Mouse (Mus musculus): ENCODE measurements around the gene Eef1g.
"Not testable (repeated sequence)": the region's sequence is repeated elsewhere in the genome, so short reads cannot be mapped to it uniquely, and the experiment has no call there.

Gene Eef1g

GRCm38 (mm10) chr19:8988346-8989065, 21.7 kb downstream of the Eef1g start:
- peak; percentile 44 for DNase-seq

DNA sequence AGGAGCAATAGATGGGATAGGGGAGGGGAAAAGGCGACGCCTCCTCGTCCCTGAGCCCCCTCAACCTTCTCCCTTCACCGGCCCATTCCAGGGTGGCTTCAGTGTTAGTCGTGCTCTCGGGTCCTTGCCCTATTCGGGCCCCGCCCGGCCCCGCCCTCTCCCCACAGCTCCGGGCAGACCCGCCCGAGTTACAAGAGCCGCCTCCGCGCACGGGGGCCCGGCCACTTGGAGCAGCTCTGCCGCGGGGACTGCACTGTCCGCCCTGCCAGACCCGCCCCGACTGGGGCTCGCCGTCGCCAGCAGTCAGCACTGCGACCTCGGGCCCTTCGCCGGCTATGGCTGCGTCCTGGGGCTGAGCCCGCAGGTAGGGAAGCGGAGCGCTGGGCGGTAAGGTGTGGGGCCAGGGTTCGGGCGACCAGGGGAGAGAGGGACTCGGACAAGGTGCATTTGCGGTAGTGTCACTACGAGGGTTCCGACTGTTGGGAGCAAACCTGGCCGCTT, 22.3 kb downstream of the Eef1g start, which contains the start of gene Ahnak:
Ahnak (plus strand) TSS at position 219 of the 501 bp plus-strand sequence.
- peak; percentile 89 for DNase-seq

GRCm38 (mm10) chr19:8989567-8990431, 23.0 kb downstream of the Eef1g start:
- peak; percentile 96 for DNase-seq

- no peak for DNase-seq
Measured at GRCm38 (mm10) chr19:8990432-8991102, 23.7 kb downstream of the Eef1g start.

DNA sequence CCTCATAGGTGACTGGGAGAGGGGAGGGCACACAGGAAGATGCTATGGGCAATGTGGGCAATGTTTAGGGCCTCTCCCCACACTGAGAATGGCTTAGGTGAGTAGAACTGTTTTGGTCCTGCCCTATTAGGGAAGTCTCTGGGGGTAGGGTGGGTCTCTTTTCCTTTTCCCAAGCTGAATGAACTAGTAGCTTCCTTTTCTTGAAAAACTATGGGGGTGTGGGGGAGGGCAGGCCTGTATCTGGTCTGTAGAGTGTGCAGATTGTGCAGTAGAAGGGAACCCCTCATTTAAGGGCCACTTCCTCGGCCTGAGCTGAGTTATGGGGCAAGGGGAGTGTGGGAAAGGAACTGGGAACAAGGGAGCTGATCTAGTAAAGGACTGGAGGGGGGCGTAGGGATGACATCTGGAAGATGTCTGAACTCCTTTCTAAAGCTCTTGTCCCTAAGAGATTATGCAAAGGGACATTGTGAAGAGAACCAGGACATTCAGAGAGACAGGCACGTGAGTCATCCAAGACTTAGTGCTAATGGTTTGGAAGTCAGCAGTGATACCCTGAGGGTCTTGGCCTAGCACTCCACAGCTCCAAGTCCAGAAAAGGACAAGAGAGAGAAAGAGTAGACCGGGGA, 24.5 kb downstream of the Eef1g start:
- DNase-seq = peak; percentile 40

DNA sequence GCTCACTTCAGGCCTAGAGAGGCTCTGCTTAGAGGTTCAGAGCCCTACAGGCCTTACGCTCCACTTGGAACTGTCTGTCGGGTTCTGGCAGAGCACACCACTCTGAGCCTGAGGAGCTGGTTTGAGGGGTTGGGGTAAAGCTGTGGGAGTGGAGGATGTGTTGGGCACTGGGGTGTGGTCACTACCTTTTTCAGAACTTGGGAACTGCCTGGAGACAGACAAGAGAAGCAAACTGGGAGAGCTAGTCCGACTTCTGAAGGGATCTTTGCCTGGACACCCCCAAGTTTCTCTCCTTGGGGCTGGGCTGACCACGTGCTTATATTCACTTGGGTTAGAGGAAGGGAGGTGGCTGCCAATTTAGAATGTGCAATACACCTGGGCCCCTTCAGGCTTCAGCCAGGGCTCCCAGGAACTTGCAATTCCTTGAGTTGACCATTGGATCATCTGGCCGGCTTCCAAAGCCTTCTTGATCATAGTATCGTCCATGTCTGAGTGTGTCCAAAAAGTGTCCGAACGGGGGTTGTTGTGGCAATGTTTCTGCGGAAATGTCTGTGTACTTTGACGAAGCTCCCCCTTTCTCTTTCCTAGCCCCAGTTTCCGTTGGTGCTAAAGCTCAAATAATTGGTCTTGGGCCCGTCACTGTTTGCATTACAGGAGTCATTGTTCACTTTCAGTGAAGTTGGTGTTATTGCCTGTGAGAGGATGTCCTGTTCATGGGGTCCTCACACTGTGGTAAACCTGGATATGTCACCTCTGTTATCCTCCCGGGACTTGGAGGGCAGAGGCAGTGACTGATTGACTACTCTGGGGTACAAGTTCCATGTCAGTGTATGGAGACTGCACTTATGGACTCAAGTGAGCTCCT, 25.3 kb downstream of the Eef1g start:
- peak; percentile 73 for DNase-seq

DNA sequence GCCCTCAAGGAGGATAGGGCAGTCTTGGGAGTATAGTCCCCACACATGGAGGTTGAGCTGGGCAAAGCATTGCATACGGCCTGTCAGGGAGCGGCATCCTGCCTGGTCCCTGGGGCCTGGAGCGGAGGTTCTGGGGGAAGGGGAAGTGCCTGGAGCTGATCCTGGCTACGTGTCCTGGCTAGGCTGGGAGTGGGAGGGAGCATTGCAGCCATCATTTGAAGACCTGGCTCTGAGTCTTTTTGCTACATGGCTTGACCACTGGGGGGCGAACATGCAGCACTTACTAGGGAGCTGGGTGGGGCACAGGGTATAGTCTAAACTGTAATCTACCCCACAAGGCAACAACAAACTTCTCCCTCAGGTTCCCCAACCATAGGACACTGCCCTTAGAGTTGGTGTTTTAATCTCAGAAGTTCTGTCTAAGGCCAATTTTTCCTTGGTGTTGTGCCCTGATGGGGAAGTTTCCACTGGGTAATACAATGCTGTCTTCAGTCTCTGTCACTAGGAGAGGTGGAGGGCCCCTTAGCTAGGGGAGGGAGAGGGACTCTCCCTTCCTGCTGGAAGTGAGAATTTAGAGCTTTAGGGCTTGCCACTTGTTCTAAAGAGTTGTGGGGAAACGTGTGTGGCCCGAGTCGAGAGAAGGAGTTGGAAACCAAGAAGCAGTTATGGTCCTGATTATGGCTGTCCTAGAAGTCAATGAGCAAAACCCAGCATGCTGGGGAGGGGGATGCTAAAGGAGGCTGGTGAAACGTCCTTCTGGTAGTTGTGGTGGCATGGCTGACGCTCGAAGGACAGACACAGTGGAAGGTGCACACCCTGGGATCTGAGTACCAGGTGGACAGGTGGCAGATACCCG, 26.2 kb downstream of the Eef1g start:
- DNase-seq = peak; percentile 93

- no peak for DNase-seq
Measured at GRCm38 (mm10) chr19:8993625-8993912, 26.7 kb downstream of the Eef1g start.

DNA sequence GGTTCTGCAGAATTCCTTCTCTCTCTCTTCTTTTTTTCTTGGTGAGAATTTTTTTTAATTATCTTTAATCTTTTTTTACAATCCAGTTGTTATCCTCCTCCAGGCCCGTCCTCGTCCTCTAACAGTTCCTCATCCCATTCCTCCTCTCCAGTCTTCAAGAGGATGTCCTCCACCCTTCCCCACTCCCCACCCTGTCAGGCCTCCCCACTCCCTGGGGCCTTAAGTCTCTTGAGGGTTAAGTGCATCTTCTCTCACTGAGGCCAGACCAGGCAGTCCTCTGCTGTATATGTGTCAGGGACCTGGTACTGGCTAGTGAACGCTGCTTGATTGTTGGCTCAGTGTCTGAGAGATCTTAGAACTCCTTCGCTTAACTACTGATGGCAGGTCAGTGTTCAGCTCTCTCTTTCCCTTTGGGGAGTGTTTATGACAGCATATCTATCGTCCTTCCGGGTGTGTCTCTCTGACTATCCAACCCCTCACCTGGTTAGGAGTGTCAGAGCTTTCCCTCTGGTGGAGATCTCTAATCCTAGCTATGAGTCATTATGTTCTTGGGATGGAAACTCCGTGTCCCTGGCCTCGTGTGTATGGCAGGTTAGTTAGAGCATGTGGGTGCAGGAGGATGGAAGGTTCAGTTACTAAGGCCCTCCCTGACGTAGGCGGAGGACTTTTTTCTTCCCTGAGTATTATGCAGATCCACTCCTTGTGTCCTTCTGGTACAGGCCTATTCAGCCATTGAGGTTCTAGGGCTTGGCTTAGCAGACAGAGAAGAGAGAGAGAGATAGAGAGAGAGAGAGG, 28.2 kb downstream of the Eef1g start:
- DNase-seq = no peak

DNA sequence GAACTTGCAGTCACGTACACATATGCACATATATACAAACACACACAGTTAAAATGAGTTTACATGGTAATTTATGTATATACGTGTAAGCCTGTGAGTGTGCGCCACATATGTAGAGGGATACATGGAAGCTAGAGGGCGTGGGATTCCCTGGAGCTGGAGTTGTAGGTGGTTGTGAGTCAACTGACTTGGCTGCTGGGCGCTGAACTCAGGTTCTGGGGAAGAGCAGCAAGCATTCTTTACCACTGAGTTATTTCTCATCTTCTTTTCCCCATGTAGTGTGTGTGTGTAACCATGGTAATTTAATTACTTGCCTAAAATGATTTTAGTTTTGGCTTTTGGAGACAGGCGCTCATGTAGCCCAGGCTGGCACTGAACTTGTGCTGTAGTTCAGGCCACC, 29.8 kb downstream of the Eef1g start:
- DNase-seq = no peak

DNA sequence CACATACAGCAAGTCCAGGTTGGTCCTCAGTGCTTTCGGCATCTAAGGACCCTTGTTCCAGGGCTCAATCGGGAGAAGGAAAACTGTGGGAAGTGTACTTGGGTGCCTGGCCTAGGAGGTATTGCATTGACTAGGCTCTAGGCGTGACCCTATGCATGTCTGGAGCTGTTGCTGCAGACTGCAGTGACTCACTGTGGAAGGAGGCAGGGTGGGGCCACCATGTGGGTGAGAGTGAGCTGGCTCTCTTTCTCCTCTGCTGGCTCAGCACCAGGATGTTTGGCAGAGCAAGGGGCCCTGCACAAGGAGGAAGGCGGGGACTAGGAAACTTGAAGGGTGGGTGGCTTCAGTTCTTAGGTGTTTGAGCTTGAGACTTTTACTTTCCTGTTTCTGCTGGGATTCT, 30.7 kb downstream of the Eef1g start:
- peak; percentile 87 for DNase-seq

DNA sequence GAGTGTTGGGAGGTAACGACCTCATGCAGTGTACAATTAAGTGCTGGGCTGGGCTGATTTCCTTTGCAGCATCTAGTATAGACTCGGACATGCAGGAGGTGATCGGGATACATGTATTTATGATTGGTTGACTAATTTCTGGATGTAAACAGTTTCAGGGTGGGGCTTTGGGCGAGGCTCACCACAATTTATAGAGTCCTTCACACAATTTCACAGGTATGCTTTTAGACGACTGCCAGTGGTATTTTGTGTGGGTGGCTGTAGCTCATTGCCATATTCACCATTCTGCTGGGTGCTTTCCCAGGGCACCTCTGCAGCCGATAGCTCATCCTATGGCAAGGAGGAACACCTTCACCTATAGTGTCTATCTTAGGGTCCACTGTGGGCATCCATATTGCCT, 31.7 kb downstream of the Eef1g start:
- DNase-seq = no peak

- peak; percentile 47 for DNase-seq
Measured at GRCm38 (mm10) chr19:8999223-8999622, 32.4 kb downstream of the Eef1g start.

DNA sequence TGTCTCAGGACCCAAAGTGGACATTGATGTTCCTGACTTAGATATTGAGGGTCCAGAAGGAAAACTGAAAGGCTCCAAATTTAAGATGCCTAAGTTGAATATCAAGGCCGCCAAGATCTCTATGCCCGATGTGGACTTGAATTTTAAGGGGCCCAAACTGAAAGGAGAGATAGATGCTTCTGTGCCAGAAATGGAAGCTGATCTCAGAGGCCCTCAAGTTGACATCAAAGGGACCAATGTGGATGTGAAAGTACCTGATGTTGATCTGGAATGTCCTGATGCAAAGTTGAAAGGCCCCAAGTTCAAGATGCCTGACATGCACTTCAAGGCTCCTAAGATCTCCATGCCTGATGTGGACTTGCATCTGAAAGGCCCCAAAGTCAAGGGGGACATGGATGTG, 40.1 kb downstream of the Eef1g start:
- not testable (repeated sequence) for DNase-seq

DNA sequence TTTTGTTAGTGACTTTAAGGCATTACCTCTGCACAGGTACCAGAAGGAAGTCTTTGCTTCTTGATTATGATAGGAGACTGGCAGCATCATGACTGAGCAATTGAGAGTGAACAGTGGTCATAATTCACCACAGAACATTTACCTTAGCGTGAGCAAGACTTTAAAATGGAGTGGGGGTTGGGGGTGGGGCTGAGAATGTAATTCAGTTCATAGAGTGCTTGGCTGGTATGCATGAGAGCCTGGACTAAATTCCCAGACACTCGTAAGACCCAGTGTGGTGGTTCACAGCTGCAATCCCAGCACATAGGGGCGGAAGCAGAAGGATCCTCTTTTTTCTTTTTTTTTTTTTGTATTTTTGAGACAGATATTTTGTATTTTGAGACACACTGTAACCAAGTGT, 52.5 kb downstream of the Eef1g start:
- DNase-seq = no peak

DNA sequence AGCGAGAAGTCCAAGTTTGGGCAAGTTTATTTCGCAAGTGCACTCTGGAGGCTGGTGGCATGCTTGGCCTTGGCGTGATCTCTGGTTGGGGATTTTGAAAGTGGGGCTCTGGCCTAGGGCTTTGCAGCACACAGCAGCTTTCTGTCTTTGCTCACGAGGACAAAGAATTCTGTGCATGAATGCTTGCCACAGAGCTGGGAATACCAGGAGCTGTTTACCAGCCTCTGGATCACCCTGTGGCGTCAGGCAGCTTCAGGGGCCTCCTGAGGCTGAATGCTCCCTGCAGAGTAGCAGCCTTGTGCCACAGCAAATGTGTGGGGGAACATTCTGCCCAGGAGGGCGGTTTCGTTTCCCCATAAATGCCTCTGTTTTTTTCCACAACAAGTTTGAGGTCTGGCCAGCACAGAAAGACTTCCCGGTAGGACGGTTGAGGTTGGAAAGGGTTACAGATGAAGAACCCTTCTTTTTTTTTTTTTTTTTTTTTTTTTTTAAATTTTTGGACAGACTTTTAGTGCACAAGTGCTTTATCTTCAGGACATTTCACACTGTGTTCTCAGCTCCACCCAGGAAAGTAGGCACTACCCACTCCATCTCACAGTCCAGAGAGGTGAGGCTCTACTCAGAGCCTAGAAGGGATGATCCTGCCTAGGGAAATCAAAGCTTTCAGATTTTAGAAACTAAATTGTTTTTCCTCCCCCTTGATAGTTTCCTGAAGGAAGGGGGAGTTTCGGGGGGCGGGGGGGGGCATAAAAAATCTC, 56.4 kb downstream of the Eef1g start:
- peak; percentile 35 for DNase-seq

DNA sequence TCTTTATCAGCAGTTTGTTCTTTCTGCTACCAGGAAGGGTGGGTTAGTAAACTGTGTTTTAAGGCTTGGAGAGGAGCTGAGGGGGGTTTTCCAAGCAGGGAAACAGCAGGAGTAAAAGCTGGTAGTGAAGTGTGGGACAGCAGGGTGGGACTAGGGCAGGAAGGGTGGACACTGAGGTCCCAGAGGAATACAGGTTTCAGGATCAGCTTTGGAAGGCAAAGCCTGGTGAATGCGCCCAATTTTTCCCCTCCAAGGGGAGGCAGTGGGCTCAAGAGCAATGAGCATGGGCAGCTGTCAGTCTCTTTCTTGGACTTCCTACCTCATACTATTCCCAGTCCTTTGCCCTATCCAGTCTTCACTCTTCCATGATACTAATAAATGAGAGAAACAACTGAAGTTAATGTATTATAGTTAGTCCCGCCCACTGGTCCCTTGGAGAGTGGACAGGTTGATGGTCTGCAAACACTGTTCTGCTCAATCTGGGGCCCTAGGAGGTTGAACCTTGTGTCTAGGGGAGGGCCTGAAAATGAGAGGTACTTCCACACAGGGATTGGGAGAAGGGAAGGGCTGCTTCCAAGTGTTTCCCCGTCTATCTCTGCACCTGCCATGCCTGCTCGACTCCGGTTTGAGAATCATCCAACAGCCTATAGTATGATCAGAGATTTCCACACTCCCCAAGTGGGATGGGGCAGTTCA, 58.9 kb downstream of the Eef1g start:
- no peak for DNase-seq

GRCm38 (mm10) chr19:9026634-9027033, 59.8 kb downstream of the Eef1g start:
- no peak for DNase-seq

GRCm38 (mm10) chr19:9027795-9028194, 61.0 kb downstream of the Eef1g start:
- peak; percentile 44 for DNase-seq
